Mouse (Mus musculus) brain, embryonic 18.5 days (tissue): Measurements from ENCODE around the gene Blnk.

Source experiments
- DNase-seq: peaks from one replicate; pipeline ENCODE4 v3.0.0-alpha.2; 2012; ENCODE audit warnings: low read depth, low spot score

Gene Blnk

DNA sequence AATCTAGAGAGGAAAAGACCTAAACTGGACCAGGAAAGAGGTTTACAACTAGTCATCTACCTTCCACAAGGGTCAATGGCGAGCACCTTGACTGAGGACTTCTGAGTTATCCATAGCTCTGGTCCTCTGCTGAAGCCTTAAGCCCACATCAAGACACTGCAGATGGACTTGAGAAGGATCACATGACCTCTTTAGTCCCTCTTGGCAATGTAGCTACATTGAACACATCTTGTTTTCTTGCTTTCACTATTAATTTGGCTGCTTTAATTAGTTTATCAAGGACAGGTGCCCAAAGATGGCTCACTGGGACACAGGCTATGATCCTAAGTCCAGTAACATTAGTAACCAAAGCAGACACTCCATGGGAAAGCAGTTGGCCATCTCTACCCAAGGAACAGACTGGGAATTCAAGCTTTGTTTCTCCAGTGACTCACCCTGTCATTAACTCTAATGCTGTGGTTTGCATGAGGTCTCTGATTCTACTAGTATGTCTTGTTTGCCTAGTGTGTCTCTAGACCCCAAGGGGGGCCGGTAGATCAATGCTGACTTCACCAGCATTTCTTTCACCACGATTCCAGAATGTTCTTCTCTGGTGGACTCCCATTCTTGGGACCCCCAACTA lies 9.5 kb upstream of the Blnk start:
- no peak for DNase-seq

DNA sequence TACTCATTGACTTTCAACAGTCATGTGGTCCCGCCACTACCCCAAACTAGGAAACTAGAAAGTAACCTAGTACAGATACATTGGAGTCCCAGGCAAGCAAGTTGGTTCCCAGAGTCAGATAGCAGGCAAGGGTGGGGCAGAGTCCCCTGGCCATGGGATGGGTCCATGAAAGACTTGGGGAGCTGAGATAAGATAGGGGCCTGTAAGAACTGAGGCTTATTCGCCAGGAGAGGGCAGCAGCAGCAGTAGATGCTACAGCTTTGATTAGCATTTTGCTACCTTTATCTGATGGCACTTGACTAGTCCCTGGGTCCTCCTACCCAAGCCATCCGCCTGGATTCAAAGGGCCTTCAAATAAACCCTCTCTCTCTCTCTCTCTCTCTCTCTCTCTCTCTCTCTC lies 5.2 kb upstream of the Blnk start:
- DNase-seq: no peak

DNA sequence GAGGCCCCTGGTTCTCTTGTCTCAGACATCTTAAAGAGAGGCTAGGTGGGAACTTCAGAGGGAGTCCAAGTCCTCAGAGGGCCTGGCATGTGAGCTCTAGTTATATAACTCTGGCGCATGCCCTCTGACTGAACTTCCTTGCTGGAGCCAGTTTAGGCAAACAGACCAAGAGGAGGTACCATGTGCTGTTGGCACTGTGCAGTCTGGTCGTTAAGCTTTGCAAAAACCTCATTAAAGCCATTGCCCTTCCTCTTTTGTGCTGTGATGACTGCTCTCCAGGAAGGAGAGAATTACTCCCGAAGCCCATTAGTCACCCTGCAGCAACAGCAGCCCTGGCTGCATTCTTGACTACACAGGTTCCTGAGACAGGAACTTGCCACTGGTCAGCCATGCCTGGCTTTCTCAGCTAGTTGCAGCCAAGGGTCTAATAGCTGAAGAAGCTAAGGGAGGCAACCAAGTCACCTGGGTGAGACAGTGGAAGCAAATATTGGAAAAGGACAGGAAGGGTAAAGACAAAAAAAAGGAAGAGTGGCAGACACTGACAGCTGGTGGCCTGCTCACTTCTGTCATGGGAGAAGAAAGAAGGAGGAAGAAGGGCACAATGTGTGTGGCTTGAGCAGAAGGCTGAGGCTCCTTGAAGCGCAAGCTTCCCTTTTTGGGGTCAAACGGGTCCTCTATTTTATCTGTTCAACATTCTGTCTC lies 4.3 kb upstream of the Blnk start:
- no peak for DNase-seq

DNA sequence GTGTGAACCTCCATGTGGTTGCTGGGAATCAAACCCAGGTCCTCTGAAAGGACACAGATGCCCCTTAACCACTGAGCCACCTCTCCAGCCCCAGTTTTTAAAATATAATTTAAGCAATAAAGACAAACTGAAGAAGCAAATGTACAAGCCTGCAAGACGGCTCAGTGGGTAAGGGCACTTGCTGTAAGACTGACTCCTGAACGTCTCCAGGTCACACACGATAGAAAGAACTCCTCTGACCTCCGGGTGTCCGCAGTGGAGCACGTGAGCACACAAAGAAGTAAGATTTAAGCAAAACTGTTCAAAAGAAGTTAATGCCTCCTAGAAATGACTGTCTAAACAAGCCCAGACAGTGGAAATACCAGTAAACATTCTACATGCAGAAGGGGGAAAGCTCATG lies 2.4 kb upstream of the Blnk start:
- no peak for DNase-seq

DNA sequence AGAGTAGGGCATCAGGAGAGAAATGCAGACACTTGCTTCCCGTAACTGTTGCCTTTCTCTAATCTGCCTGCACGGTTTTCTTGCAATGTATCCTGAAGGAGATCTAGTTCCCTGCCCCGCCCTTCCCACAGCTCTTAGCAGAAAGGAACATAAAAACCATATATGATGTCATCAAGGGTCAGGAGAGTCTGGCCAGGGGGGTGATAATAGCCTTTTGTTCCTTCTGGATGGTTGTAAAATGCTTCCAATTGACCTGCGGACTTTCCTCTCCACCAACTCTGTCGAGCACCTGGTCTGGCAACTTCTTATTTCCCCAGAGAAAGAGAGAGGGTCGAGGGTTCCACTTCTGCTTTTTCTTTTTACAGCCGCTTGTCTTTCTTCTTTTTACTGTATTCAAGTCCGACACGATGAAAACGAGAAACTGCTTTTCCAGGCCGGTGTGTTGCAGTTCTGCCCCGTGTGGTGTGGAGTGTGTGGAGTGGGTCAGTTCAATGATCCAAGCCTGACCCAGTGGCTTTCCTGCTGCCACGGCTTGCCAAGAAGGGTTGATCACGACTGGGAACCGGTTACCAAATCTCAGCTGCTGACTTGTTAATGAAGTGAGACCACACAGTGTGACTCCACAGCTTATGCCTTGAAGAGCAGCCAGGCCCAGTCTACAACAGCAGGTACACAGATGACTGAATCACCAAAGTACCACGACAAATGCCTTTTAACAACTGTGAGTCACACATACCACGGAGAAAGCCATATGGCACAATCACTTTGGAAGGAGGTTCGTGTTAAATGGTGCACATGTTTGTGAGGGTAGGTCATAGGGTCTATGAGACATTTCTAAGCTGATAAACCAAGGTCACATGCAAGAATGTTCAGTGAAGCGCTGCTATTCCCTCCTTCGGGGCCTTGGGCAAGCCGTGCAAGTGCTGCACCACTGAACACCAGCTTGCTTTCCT lies 1.4 kb upstream of the Blnk start:
- DNase-seq: no peak

DNA sequence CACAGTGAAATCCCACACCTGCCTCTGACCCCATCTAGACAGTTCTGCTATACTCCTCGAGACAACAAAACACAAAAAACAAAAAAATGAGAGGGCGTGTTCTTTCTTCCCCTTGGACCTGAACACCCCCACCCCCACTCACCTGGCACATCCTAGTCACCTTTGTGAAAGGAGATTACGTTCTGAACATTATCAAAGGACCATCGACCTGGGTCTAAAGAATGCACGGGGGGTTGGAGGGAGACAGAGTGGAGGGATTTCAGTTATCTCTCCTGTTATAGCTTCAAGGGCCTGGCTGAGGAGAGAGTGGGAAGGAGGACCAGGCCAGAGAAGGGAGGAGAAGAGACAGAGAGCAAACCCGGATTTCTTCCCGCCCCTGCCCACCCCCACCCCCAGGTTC lies 576 bp upstream of the Blnk start:
- DNase-seq: no peak

DNA sequence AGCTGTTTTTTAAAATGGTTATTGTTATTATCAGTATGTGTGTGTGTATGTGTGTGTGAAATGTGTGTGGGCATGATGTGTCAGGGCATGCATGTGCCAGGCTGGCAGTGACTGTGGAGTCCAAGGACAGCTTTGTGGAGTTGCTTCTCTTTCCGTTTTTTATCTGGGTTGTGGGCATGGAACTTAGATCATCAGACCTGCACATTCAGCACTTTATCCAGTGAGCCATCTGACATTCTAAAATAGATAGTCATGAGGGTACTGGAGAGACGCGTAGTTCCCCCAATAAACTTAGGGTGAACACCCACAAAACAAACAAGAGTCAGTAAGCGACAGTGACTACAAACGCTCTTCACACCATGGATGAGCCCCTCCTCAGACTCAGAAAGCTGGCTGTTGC lies 979 bp downstream of the Blnk start:
- no peak for DNase-seq

DNA sequence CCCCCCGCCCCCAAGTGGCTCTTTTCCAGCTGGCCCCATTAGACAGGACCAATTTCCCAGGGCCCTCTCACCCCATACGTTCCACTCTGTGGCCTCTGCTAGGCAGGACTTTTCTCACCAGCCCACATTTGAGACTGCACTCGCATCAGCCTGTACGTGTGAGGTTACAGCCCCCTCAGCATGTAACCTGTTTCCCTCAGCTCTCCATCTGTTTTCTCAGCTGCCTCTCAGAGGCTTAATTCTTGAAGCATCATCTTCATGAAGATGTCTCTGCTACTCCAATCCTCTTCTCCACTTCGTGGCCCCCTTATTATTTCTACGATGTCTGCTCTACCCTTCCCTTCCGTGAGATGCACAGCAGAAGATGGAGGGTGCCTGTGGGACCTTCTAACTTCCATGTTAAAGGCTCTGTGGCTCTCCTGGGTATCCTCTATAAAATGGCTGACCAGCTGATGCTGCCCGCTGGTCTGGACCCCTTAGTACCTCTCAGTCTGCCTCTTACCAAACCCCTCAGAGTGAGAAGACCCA lies 1.8 kb downstream of the Blnk start:
- DNase-seq: no peak

DNA sequence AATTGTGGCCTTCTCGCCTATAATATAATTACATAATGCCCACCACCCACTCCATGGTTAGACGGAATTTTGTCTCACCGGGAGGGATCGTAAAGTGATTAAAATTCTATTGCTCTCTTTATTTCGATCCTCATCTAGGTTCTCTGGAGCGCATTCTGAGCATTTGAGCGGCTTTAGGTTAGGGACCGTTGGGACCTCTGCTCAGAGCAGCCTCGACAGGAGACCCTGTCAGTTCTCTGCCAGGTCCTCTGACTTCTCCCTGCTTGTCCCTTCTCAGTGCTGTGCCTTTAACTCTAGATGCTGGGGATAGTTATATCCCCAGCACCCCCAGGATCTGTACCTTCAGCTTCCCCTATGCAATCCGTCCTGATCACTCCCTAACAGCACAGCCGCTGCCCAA lies 2.2 kb downstream of the Blnk start:
- DNase-seq: no peak

DNA sequence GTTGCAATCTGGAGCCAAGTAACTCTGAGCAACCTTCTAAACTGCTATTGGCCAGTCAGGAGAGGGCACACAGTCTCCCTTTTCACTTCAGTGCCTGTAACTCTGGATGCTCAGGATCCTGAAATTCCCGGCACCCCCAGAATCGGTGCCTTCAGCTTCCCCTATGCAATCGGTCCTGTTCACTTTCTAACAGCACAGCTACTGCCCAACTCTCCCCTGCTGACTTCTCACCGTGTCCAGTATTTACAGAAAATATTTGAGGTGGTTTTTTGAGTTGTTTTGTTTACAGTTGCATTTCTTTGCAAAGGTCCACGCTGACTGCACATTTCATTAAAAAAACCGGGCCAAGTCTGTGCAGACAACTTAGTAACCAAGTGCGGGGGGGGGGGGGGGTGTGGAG lies 2.7 kb downstream of the Blnk start:
- DNase-seq: no peak

DNA sequence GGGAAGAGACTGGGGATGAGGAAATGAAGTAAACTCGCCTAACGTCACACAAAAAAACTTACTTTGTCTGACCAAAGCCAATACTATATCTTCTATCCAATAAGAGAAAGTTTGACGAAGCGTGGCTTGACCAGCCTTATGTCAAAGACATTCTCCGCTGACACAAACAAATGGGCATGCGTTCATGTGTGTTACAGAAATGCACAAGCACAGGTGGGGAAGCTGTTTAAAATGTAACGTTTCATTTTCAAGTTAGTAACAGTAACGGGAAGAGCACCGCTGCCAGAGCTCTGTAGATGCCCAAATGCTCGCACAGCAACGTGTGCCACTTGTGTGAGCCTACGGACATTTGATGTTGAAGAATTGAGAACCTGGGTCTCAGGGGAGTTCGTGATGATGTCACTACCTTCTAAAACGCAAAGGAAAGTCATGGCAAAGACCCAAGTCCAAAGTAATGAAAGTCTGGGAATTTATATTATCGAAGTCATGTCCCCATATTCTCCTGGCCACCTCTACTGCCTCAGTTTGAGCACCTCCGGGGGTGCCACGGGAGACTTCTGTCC lies 3.5 kb downstream of the Blnk start:
- DNase-seq: no peak

DNA sequence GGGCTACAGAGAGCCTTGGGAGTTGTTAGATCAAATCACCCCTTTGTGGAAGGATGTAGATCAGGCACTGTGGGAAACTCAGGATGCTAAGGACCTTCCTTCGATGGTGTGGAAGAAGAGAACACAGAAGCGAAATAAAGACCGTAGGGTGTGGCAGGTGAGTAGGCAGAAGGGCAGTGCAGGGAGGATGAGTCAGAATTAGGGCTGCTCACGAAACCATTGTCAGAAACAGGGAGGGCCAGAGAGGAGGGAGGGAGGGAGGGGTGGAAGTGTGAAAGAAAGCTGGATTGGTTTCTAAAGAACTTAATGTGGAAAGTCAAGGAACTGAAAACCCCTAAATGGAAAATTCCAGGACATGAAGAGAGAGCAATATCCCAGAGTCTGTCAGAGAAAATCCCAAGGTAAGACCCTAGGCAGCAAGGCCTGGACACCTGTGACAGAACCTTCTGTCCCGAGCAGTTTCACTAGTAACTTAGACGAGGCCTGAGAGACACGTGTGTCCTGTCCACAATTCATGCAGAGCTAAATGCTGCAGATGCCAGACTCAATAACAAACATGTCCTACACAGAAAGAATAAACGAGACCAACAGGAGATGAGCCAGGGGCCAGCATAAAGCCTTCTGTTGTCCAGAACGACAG lies 4.3 kb downstream of the Blnk start:
- no peak for DNase-seq

DNA sequence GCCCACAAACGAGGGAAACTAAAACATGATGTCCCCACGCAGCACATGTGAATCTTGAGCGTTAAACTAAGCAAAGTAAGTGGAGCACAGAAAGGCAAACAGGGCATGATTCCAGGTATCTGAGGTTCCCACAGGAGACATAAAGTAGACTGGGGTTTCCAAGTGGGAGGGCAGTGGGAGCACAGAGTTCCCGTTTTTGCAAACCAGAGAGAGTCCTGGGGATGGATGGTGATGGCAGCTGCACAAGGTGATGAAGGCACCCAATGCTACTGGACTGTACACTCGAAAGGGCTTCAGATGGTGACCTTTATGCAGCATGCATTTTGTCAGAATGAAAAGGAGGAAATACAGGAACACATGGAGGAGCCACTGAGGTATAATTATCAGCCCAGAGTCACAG lies 5.5 kb downstream of the Blnk start:
- DNase-seq: no peak

DNA sequence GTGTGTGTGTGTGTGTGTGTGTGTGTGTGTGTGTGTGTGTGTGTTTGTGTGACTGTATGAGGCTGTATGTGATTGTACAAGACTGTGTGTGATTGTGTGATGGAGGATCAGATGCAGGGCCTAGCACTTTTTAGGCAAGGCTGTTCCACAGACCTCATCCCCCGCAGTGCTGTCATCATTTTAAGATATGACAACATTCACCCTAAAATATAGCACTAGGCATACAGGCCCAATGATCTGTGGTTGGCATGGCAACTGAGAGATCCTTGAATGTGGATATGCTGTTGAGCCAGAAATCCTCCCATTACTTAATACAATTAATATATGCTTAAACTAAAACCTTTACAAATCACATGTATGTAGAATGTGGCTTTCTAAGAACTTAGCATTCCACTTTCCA lies 9.8 kb downstream of the Blnk start:
- DNase-seq: no peak

DNA sequence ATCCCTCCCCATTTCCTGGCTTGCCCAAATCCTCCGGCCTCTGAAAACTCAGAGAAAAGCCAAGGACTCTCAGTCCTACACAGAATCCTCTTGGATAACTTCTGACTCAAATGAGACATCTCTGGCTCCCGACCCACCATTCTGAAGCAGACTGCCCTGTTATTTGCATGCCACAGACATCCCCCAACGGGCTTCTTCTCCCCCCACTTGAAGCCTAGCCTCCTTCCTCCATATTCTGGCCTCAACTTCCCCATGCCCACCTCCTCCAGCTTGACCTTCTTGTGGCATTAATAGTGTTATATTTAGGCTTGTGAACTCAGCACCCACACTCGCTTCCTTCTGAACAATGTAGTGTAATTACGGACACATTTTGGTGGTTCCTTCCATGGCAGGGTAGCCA lies 13.7 kb downstream of the Blnk start:
- DNase-seq: no peak

DNA sequence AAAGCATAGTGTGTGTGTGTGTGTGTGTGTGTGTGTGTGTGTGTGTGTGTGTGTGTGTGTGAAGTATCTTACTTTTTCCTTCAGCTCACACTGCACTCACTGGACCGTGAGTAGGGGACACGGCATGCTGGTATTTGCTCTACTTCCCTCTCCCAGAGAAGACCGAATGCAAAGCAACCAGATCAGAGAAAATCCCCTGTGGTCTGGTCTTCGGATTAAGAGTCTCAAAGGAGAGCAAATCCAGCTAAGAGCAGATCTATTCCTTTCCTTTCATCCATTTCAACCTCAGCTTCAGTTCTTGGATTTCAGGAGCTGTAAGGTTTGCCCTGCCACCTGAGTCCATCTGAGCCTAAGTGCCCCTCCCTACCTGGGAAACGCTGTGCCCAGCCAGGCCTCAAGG lies 16.3 kb downstream of the Blnk start:
- DNase-seq: no peak

DNA sequence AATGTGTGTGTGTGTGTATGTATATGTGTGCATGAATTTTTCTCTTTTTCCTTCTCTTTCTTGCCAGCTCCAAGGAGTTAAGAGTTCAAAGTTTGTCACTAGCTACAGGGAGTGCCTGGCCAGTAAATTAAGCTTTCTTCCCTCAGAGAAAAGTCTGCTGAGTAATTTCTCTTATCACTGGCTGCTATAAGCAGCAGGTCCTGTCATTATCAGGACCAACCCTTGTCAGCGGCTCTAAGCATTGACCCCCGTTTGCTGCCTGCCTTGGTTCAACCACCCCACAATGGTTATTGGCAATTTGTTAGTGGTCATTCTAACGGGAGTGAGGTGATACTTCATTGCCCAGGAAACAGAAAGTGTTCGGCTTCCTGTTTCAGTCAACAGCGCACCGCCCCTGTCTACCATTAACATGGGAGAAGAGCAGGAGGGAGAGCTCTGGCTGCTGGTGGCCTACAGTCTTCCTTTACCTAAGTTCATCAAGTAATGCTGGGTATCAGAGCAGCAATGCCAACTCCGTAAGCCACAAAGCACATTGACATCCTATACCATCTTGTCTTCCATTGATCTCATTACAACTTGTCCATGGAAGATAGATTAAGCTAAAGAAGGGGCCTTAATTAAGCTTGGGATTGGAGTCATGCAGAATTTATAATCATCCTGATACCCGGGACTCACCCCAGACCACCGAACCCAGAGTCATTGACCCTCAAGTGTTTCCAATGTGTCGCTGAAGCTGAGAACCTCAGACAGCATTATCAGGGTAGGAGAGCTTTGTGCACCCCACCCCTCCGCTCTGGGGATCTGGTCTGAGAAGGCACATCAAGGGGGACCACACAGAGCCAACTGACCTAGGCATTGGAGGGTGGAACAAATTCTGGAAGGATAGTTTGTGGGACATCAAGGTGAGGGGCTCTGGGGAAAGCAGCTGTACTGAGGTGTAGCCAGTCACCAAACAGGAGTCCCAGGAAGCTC lies 17.1 kb downstream of the Blnk start:
- no peak for DNase-seq

DNA sequence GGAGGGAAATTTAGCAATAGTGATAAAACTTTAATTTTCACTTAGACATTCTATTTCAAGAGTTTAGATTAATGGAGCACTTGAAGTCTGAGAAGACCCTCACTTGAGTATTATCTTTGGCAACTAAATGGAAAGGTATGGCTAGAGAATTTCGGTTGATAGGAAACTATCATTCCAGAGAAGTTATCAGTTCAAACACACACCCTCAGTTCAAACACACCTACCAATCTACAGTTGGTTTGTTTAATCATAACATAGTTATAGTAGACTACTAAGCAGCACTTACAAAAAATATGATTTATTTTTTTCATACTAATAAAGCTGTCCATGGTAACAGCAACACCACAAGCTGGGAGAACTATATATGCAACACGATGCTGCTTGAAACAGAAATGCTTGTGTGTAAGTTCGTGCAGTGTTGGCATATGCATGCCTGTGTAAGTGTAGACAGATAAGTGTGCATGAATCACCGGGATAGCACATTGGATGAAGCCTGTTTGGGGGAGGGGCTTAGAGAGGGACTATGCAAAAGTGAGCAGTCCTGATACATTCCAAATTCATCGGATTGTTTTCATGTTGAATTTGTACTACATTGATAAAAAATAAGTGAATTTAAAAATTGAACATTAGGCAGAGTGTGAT lies 22.9 kb downstream of the Blnk start:
- no peak for DNase-seq

DNA sequence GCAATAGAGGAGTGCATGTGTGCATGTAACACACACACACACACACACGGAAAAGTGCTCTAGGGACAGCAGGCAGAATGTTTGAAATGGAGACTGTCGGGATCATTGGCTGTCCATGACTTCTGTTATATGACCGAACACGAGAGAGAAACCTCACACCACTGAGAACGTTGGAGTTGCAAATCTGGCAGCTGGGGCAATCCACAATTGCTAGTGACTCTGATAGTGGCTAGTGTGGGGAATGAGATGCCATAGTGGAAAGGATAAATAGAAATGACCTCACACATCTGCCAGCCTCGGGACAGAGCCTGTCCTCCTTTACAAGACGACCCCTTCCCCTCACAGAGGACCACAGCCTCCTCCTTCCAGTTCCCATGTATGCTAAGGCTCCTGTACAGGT lies 23.6 kb downstream of the Blnk start:
- DNase-seq: no peak

DNA sequence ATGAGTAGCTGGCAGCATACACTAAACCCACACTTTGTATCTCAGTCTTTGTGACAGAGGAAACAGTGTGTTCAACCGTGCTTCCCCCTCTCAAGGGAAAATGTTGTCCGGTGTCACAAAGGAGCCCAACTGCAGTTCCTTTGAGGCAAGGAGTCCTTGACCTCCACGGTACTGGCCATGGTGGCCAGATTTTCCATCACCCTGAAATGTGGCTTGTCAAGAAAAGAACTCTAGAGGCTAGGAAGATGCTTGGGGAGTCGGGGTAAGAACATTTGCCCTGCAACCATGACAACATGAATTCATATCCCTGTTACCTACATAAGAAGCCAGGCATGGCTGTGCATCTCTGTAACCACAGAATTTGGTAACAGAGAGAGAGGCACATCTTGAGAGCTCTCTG lies 24.0 kb downstream of the Blnk start:
- DNase-seq: no peak
